Mouse (Mus musculus) cerebellum, postnatal 36 days (tissue): ENCODE measurements around the gene Vmn2r62.
"Not testable (repeated sequence)": the region's sequence is repeated elsewhere in the genome, so short reads cannot be mapped to it uniquely, and the experiment has no call there.

ENCODE experiments used
- DNase-seq, 2 experiments: peaks; one replicate each; pipeline ENCODE4 v3.0.0; 2021 to 2022; ENCODE audit warnings: mixed read lengths in 2 of 2

The Vmn2r62 gene

DNA sequence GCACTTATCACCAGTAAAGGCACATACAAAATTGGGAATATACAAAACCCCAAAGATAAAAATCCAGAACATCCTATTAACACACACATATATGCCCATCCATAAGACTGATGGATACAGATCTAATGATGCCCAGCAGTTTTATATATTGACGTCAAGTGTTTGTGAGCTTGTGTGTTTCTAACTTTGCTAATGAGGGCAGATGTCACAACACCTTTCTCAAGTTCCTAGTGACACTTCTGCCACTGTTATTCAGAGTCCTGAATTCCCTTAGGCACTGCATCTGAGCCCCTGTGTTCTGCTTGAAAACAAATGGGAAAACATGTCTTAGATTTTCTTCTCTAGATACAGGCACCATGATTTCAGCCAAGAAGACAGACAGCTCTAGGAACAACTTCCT is at the start of gene Vmn2r62:
Gene Vmn2r62, minus strand, starts transcription at position 101 of the 400 bp plus-strand sequence.
- not testable (repeated sequence) for DNase-seq

GRCm38 (mm10) chr7:42838366-42838765 is 45.0 kb upstream of the Vmn2r62 start:
- DNase-seq, result not testable (repeated sequence)

DNA sequence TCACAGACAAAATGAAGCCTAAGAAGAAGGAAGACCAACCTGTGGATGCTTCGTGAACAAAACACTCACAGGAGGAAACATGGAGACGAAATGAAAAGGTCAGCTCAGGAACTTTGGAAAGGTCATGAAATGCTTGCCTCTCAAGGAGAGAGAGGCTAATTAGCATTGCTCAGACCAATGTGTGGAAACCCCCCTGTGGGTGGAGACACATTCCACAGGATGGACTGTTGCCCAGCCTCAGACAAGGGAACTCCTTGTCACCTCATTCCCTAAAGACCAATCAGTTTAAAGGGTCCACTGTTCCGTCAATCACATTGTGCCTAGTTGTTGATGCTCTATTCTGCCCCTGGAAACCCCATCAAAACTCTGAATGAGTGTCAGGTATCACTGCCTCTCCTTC is 38.9 kb upstream of the Vmn2r62 start:
- DNase-seq, result no peak

DNA sequence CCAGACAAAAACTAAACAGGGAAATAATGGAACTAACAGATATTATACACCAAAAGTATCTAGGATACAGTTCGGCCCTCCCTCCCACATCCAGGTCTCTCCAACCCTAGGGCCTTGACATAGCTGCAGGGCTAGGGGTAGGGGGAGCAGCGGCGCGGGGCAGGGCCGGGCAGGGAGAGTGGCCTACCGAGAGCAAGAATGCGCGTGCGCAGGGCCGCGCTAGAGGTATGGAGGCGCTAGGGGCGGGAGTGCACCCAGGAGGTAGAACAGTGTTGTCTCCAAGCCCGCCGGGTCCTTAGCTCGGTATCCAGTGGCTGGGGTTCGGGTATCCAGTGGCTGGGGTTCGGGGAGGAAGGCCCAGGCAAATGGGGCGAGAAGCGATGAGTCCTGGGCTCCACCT is 43.5 kb downstream of the Vmn2r62 start:
- DNase-seq, result no peak

DNA sequence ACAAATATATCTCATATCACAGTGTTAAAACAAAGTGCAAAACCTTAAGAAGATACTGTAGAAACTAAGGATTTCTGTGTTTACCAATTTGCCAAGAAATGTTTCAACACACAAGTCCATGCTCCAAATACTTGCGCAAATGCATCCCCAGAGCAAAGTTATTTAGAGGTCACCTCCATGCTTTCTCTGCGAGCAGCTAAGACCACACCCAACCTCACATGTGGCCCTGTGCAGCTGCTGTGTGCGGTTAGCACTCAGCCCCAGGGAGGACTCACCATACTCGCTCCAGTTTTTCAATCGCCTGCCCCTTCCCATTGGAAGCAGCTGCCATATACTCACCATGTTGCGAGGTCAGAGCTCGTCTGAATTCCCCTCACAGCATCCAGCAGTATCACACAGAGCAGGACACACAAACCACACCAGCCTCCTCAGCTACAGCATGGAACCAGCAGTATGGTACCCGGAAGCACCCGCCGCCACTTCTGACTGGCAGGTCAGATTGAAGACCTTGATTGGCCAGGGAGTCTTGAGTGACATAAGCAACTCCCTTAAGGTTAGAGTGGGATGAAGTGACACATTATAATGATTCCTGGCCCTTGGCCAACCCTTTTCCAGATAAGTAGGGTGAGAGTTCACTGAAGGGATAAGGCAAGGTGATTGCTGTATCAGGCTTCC is 54.7 kb downstream of the Vmn2r62 start:
- DNase-seq, result no peak

- DNase-seq, result not testable (repeated sequence)
Measured at GRCm38 (mm10) chr7:42726917-42727316, 66.4 kb downstream of the Vmn2r62 start, which contains the start of gene Gm17067. Gm17067 (minus strand) TSS chr7:42727017.
